Mouse (Mus musculus) right cerebral cortex, adult 2 months (tissue): ENCODE data around the gene Bphl.
"Not testable (repeated sequence)": the region's sequence is repeated elsewhere in the genome, so short reads cannot be mapped to it uniquely, and the experiment has no call there.

Experiments used
- DNase-seq, 2 experiments: peaks; one replicate each; pipeline ENCODE4 v3.0.0; 2021 to 2022; ENCODE audit warnings: low spot score in 2 of 2

Bphl gene

GRCm38 (mm10) chr13:34051692-34052091 is 14.3 kb downstream of the Bphl start:
- no peak for DNase-seq

DNA sequence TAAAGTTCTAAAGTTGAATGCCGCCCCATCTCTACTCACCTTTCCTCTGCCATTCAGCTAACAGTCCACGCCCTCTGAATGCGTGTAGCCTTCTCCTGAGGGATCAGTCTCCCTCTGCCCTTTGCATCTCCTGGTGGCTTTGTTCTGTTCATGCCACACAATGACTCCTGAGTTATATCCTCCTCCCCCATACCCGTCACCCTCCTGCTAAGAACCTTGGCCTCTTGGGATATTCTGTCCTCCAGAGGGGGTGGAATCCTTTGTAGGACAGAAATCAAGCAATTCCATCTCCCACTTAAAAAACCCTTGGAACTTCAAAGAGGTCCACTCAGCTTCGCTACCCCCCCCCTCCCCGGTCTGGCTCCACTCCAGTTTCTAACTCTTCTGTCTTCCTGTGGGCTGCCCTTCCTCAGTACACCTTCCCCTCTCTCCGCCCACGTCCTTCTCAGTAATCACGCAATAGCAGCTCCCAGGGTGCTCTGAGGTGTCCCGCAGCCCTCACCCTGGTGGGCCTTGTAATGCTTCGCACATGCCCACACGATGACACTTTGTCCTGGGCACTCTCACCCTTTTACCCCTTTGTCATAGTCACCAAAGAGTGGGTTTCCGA is 16.4 kb downstream of the Bphl start:
- no peak for DNase-seq

GRCm38 (mm10) chr13:34054391-34054790 is 17.0 kb downstream of the Bphl start:
- no peak for DNase-seq

DNA sequence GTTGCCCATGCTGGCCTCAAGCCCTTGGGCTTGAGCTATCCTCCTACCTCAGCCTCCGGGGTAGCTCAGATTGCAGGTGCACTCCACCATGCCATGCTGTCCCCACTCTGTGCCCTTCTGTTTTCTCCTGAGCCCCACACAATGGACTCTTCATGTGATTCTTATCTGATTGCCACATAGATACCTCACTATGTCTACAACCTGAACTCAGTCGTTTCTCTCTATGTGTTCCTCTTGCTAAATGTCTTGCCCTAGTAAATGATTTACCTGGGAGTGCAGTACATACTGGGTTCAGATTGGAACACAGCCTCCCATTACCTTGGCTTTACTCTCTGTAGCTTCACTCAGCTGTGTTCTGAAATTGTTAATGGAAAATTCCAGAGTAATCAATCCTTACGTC is 17.6 kb downstream of the Bphl start:
- DNase-seq: no peak

- DNase-seq: no peak
Observed at GRCm38 (mm10) chr13:34057252-34057651, 19.9 kb downstream of the Bphl start.

- no peak for DNase-seq
Observed at GRCm38 (mm10) chr13:34060061-34060460, 22.7 kb downstream of the Bphl start.

DNA sequence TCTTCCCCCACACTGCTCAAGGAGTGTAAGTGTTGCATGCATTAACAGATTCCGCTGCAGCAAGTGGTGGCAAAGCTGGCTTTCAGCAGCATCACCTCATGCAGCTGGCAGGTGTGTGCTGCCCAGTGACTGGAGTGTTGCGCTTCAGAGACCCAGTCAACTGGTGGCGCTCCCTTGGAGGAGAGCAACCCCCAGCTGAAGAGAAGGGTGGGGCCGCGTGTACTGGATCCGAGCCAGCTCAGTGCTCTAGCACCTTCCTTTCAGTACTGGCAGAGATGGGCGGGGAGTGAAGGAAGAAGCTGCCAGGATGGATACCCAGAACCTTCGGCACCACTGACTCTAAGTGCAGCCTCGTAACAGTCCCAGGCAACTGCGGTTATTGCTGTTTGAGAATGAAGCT is 25.1 kb downstream of the Bphl start:
- no peak for DNase-seq

GRCm38 (mm10) chr13:34066351-34066750 is 29.0 kb downstream of the Bphl start:
- peak; percentile 67 to 74 for DNase-seq

- no peak for DNase-seq
Observed at GRCm38 (mm10) chr13:34070296-34070695, 32.9 kb downstream of the Bphl start.

DNA sequence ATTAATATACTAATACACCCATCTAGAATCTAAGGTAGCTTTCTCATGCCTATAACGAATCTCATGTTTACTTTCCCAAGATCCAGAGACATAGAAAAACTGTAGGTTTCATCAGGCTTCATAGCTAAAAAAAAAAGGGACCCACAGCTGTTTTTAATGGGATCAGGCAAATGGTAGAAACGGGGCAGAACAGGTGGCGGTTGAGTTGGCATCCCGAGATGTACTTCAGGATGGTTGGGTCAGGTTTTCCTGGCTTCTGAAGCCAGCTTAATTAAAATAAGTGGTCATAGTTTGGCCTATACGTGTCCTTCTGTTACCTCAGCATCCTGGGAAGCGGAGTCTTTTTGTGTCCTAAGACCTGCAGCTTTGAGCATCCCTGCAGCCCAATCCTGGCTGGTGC is 34.4 kb downstream of the Bphl start:
- DNase-seq: no peak

DNA sequence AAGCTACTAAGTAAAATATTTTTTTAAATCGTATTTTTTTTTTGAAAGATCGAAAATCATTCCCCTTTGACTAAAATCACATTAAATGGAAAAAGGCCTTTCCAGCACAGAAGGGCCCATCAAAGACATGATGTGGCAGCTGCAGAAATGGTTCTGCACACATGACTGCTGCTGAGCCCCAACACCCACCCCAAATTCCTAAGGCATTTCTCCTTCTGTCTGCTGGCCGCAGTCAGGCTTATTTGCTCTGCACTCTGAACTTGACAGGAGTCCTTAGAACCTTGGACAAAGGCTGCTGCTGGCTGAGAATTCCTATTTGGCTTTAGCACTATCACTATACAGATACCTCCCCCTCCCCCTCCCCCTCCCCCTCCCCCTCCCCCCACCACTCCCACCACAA is 35.5 kb downstream of the Bphl start:
- no peak for DNase-seq

- DNase-seq: not testable (repeated sequence)
Observed at GRCm38 (mm10) chr13:34074441-34074840, 37.0 kb downstream of the Bphl start.

DNA sequence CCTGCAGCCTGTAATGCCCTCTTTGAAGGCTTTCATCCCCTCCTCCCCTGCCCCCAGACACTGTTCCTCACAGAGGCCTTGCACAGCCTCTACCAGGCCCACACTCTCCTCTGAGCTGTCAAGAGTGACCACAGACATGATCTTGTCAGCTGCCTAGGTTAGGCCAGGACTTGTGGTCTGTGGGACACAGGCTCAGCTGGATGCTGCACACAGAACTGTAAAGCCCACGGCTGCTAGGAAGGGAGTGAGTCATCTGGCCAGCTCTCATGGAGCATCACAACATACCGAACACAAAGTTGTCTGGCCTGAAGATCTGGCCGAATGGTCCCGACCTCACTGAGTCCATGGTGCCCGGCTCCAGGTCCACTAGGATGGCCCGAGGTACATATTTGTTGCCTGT is 38.5 kb downstream of the Bphl start:
- not testable (repeated sequence) for DNase-seq

DNA sequence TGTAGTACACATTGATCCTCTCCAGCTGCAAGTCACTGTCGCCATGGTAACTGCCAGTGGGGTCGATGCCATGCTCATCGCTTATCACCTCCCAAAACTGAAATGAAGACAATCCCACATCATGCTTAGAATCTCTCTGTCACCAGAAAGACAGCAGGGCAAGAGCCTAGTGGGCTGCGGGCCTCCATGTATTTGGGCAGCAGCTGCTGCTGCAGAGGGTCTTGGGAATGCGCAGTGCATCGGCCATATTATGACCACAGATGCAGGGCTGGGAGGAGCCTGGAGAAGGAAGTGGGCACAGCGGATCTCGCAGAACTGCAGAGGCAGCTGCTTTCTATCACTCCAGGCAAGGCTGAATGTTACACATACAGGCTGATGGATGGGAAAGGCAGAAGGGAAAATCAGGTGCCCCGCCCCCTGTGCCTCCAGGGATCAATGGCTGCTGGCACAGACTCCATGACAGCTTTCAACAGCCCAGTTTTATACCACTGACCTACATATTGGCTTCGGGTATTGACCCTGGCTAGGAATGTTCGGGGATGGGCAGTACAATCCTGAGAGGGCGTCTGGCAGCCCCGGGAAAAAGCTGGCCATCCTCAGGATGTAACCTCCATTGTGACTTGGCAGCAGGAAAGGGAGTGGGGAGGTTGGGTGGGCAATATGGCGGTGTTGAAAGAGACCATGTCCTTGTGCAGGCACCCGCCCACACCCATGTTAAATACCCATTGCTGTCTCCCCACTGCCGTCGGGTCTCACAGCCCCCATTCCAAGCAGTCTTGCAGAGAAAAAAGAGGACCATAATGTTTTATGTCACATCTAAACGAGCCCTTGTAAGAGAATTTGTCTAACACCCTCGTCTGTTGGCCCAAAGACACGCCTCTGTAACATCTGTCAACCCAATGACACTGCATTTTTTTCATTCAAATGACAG is 39.4 kb downstream of the Bphl start:
- DNase-seq: peak; percentile 52 to 58

DNA sequence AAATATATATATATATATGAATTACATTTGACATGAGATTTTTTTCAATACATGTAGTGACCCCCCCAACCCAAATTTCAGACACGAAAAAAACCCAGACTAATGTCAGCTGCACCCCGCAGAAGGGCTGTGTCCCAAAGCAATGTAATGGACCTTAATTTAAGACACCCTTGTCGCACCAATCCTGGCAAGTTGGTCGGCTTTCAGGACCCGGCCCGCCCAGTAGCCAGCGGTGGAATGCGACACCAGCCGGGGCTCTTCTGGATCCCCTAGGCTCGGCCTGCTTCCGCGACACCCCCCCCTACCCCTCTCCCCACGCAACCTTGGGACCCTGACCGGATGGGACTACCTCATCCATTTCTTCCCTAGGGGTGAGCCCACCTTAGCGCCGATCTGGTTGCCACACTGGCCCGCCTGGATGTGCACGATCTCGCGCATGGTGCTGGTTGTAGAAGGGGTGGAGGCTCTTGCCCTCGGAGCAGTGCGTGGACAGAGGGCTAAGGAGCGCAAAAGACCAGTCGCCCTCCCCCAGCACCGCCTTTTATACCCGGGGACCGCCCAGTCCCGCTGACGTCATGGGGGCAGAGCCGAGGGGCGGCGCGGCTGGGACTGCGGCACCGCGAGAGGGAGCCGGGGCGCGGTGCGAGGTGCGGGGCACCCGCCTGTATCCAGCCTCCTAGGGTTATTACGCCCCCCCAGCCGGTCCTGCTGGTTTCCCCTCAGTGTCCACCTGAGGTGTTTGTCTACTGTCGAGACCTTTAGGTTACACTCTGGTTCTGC is 40.3 kb downstream of the Bphl start, which contains the start of gene Tubb2a:
Gene Tubb2a, minus strand, starts transcription at position 516 of the 780 bp plus-strand sequence.
- DNase-seq: peak; percentile 89 to 93

DNA sequence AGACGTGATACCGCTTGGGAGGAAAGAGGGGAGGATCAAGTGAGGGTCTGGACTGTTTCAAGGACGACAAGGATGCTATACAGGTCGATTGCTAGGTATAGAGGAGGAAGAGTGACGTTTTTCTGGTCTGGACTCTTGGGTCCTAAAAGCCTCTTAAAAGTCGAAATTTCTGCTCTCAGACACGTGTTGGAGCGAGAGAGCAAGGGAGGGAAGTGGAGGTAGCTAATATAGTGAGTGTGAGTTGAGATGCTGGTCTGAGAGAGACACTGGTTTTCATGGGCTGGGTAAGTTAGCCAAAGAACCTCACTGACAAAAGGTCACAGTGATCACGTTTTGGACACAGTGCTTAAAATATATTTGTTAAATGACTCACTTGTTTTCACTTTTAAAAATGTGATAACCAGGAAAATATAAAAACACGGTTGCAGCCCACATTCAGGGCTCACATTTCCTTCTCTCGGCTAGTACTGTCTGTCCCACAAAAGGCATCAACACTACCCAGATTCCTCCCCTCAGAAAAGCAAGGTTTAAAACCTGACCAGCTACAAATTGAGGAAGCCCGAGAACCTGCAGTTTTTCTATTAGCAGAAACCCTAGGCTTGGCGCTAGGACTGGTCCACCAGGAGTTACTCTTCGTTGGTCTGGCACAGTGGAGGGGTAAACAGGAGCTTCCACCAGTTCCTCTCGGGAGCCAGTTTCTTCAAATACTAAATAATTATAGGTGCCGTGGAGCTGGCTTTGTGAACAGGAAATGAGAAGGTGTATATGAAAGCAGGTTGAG is 41.3 kb downstream of the Bphl start:
- DNase-seq: no peak

DNA sequence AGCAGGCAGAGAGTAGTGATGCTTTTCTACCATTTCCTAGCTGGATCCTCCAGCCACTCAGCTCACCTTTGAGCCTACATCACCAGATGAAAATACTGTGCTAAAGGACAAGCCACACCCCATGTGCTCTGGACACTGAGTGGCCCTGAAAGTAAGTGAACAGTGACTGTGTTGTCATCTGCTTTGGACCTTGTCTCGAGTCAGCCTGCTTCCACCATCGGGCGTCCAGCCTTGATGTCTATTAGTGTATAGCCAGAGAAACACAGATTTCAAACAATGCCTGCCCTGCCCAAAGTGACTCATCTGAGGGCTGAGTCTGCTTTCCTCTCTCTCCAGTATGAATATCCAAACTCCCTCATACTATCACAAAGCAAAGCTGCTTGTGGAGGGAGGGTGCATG is 42.4 kb downstream of the Bphl start:
- no peak for DNase-seq

DNA sequence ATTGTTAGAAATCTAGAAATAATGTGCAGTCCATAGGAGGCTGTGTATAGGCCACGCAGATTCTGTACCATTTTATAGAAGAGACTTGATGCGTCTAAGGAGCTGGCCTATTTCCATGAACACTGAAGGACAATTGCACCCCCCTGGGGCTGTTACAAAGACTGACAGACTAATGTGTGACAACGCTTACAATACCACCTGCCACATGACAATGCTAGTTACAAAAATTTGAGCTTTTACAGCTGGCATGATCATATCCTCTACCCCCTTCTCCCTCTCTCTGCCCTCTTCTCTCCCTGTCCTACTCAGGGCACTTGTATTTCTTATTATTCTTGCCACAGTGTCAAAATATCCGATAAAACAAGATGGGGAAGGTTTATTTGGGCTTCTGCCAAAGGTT is 44.5 kb downstream of the Bphl start:
- DNase-seq: no peak

DNA sequence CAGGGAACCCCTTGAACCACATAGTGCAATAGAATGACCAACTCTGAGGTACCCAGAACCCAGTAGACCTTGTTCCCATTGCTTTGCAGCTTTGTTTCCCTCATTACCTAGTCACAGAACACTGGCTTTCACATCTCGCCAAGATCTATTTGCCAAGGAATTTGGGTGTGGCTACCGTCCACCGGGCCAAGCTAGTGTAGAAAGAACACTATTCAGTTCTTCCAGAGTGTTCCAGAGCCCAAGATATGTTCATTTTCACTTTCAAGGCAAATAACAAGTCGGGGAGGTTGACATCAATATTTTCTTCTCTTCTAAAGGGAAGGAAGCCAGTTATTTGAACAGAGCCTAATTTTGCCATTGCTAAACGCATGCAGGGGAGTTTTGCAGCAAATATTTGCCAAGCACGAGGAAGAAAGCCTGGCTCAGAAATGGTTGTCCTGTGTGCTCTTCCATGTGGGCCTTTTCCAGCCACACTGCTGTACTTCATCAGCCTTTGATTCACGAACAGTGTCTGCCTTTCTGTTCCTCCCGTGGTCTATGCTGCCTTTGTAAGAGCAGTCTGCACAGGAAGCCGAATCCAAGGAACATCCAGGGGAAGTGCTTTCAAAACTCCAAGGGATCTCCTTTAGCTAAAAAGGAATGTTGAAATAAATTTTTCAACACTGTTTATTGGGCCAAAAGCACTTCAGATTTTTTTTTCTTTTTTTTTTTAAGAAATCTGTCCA is 46.8 kb downstream of the Bphl start:
- no peak for DNase-seq

DNA sequence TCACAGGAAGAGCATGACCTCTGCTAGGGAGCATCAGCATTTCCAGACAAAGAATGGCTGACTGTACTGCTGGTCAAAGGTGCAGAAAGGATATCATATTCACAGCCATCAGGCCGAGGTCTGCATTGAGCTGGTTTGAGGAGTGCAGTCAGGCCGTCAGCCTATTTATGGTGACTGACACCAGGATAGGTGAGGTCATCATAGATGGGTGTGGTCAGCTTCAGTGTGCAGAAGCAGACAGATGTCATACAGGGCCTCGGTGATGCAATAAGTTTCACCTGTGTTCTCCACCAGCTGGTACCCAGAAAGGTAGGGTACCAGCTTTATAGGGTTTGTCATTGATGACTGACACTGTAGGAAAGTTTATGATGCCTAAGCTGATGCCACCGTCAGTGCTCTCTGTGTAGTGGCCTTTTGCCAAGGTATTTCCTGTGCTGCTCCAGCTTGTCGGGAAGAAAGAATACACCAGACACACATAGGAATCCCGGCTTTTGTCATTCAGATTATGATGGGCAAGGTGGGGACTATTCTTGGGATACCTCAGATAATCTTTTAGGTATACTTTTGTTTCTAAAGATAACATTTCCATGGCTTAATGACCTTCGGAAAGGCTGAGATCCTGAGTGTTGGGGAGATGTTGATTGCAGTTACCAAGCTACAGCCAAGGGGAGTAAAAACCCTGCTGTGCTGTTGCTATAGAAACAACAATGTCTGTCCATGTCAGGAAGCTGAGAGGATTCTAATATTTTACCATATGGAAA is 49.8 kb downstream of the Bphl start:
- no peak for DNase-seq
